Mouse (Mus musculus): ENCODE measurements at regions not wholly inside any gene's neighbourhood (a gene's known extent, or its start where the extent isn't known, plus 50 kb on each side); places are given as distances from the start of the nearest gene placed in this dataset.

DNA sequence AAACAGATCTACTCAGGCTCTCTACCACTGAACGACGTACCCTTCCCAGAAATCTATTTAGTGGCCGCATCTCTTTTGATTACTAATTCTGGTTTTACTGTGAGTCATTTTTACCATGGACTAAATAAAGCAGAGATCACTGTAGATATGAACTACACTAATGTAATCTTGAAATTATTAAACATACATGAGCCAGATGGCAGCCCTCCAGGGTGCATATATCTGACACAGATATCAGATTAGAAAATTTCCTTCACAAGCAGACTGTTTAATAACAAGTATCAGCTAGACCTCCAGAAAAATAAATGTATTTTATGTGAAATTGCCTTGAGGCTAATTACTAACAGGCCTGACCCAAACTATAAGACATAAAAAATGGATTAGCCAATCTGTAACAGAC lies 388.4 kb downstream of the Lmo7 start:
- no peak for TF ChIP-seq POLR2A (IDR thresholded peaks at IDR 0.05; ENCODE audit: borderline replicate concordance, extremely low read depth, low read depth, low read length)
- no peak for TF ChIP-seq CTCF (IDR thresholded peaks at IDR 0.05; ENCODE audit: insufficient read depth, low read length)
